Mouse (Mus musculus): ENCODE results near the gene 2310034G01Rik. TPM values are rescaled to one million over a fixed set of nuclear protein-coding genes. Genes with fewer than 3 reads are reported as not detected.

Gene 2310034G01Rik
- total RNA-seq, 2 experiments from 2014 or later, result 0.42 to 0.82 TPM

DNA sequence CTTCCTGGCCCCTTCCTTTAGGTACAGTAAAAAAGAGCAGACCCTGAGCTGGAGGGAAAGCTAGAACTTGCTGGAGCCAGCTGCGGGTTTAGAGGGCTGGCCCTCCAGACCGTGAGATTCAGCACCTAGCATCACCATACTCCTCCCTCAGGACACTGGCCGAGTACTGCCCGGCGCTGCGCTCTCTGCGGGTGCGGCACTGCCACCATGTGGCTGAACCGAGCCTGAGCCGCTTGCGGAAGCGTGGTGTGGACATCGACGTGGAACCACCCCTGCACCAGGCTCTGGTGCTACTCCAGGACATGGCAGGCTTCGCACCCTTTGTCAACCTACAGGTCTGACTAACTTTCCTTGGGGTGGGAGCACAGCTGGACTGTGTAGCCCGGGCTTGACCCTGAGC is 20.2 kb downstream of the 2310034G01Rik start:
- intact Hi-C loops (cut with DNase I), result no loop called here
- DNase-seq, result peak; percentile 78

GRCm38 (mm10) chr19:46329031-46329641 is 21.0 kb downstream of the 2310034G01Rik start:
- DNase-seq, result peak; percentile 53
- intact Hi-C loops (cut with DNase I), result no loop called here

- peak; percentile 96 for DNase-seq
- intact Hi-C loops (cut with DNase I), result no loop called here
Measured at GRCm38 (mm10) chr19:46328081-46329030, 21.7 kb downstream of the 2310034G01Rik start, which contains the start of gene Fbxl15. Fbxl15 (plus strand) TSS chr19:46328184.

DNA sequence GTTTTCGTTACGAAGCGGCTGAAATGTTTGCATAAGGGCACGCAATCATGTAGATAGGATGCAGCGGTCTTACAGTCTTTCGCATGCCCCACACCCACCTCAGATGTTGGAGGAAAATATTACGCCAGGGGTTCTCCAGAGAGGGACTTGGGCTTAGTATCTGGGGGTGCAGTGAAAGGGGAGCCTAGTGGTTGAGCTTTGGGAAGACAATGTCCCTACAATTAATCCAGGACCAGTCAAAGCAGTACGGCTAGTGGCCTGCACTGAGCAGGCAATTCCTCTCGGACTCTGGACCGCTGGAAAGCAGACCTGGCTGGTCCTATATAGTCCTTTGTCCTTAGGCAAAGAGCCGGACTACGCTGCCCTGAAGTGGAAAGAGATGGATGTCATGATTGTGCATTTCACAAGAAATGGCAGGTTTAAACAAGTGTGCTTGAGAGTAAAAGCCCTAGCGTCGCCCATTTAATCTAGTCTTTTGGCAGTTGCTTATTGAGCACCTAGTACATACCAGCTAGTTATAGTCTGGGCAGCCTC is 22.5 kb downstream of the 2310034G01Rik start:
- intact Hi-C loops (cut with DNase I), result no loop called here
- no peak for DNase-seq

- intact Hi-C loops (cut with DNase I), result no loop called here
- peak; percentile 79 for DNase-seq
Measured at GRCm38 (mm10) chr19:46326756-46327305, 23.3 kb downstream of the 2310034G01Rik start, which contains the start of gene Psd. Psd (minus strand) TSS chr19:46327156.

GRCm38 (mm10) chr19:46326019-46326755 is 23.9 kb downstream of the 2310034G01Rik start:
- DNase-seq, result no peak
- intact Hi-C loops (cut with DNase I), result no loop called here

GRCm38 (mm10) chr19:46324918-46325317 is 25.2 kb downstream of the 2310034G01Rik start:
- intact Hi-C loops (cut with DNase I), result no loop called here
- no peak for DNase-seq

DNA sequence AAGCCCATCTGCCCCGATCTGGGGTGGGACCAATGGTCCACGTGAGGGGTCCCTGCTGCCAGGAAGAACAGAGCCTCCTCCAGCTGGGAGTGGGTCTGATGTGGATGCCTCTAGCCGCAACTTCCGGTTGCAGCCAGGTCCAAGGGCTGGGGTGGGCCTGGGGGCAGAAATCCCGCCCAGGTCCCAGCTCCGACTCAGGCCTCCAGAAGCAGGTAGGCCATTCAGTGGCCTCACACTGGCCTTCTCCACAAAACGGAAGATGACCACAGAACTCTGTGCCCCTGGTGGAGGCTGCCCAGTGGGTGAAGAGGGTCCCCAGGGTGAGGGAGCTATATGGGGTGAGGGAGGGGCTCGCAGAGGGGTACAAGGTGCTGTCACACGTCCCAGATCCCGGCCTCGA is 25.7 kb downstream of the 2310034G01Rik start:
- DNase-seq, result no peak
- intact Hi-C loops (cut with DNase I), result no loop called here

DNA sequence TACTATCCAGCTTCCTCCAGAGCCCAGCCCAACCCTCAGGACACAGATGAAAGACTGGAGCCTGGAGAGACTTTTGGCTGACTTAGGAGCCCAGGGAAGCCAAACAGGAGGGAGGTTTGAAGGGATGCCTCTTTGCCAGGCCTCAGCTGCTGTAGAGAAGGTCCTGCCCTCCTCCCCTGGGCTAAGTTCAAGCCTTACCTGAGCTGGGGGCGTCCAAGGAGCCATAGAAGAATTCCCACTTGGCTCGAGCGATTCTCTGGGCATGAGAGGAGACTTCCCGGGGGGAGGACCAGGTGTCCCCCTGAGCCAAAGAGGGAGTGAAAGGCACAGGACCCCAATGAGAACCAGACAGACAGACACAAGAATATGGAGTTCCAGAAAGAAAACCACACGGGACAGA is 26.4 kb downstream of the 2310034G01Rik start:
- intact Hi-C loops (cut with DNase I), result no loop called here
- DNase-seq, result no peak

DNA sequence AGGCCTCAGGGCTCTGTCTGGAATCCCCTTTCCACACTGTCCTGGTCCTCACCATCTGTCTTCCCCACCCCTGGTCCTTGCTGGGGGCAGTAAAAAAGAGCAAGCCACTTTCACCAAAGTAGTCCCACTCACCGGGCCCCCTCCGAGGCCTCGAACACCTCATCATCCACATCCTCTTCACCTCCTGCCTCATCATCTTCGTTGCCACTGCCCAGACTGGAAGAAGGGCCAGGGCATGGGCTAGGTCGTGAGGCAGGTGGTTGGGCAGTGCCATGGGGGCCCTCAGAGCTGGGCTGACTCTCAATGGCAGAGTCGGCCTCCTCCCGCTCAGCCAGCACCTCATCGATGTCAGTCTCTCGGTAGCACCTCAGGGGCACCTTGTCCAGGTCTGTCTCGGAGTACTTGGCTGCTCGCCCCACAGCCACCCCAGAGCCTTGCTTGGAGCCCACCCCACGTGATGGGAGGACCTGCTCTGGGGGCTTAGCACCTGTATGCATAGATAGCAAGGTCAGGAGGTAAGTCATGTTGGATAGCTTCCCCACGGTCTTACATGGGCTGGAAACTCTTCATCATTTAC is 27.0 kb downstream of the 2310034G01Rik start:
- intact Hi-C loops (cut with DNase I), result no loop called here
- no peak for DNase-seq

DNA sequence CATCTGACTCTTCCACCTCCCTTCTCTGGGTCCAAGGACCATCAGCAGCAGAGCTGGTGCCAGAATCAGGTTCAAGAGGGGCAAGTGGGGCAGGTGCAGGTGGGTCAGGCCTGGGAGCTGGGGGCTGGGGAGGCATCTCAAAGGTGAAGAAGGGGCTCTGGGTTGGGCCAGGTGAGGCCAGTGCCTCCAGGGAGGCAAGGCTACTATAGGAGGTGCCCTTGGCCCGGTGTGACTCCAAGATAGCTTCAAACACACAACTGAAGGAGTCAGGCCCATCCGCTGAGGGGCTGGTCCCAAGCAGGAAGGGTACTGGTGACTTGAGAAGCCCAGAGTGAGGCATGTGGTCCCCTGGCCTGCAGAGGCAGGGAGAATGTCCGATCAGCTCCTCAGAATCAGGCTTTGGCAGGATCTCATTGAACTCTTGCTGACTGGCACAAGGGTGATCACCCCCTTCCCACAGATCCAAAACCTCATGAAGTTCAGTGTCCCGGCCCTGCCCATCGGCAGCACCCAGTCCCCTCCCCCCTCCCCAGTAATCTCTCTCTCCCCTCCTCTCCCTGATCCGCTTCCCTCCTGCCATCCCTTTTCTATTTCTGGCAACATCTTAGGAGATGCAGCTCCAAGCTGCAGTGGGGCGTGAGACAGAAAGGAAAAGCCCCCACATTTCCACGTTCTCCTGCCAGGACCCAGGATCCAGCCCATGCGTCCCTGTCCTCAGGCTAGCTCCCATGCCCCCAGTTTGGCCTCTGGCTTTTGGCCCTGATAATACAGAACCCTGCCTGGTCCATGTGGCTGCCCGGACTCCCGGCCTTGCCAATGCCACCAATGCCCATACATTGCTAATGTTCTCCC is 27.7 kb downstream of the 2310034G01Rik start:
- intact Hi-C loops (cut with DNase I), result no loop called here
- no peak for DNase-seq

DNA sequence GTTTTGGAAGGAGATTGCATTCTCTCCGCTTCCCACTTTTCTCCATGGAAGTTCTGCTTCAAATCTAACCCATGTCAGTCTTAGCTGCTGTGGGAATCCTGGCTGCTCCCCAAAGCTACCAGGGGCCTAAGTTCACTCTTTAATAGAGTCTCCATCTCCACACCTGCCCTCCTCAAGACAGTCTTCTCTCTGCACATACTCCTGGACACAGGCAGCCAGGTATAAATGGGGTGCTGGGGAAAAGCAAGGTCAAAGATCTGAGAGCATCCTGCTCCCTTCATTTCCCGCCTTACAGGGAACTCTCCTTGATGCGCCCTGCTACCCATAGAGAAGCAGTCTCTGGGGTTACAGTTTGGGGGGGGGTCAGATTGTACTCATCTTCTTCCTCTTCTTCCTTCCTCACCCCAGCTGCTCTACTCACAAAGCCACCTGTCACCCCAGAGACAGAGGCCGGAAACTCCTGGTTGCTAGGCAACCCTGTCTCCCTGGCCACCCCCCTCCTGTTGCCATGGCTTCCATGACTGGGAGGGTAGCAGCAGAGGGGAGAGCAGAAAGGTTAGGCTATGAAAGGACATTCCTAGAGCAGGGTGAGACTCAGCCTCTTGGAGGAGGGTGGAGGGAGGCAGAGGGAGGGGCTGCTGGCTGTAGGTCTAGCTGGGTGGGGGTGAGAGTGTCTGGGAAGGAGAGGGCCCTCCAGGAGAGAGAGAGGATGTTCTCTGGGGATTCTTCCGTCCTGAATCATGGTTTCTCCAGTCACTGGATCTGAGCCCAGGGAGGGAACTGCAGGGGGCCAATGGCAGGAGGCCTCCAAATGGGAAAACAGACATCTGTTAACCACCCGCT is 28.8 kb downstream of the 2310034G01Rik start:
- intact Hi-C loops (cut with DNase I), result no loop called here
- DNase-seq, result peak; percentile 68

GRCm38 (mm10) chr19:46320076-46320785 is 29.9 kb downstream of the 2310034G01Rik start:
- intact Hi-C loops (cut with DNase I), result no loop called here
- DNase-seq, result no peak

DNA sequence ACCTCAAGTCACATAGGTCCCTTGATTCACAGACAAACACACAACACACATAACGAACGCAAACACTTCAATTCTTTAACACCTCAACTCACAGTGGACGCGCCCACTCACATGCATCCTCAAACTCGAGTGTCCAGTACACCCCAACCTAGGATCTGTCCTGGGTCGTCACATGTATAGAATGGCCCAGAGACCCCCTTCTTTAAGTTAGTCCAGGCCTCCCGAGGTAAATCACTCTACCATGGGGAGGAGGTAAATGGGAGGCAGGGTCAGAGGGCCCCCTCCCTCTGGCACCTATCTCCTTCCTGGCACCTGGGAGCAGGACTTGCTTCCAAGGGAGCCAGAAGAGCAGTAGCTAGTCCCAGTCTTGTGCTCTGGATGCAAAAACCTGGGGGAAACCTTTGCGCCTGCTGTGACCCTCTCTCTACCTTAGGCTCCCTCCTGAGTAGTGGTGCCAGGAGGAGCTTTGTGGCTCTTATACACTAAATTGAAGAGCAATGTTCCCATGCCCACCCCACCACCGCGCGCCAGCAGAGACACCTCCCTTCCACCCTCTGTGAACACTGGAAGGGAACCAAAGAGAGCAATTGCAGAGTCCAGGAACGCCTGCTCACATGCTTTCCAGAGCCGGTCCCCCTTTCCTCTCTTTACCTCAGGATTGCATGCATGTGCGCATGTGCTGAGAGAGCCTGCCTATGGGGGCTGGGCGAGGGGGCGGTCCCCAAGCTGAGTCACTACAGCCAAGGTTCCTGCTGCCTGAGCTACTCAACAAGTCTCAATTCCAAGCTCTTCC is 31.3 kb downstream of the 2310034G01Rik start:
- intact Hi-C loops (cut with DNase I), result no loop called here

DNA sequence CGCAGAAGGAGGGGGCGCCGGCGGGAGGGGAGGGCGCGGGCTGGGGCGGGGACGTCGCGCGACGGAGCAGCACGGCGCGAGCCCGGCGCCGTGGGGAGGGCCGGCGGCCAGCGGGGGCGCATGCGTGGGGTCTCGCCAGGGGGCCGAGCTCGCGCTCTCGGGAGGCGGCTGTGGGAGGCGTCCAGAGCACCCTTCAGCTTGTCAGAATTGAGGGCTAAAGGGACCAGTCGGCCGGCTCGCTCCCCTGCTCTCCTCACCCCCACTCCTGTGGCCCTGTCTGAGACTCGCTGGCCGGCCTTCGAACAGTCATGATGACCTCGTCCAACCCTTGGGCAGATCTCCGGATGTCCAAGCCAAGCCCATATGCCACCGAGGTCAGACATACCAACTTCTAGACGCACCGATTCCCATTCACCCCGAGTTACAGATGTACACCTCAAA is 32.1 kb downstream of the 2310034G01Rik start:
- DNase-seq, result peak; percentile 14
- intact Hi-C loops (cut with DNase I), result no loop called here

More for the DNA sequence above, 31.3 kb downstream of the 2310034G01Rik start:
- peak; percentile 73 for DNase-seq

DNA sequence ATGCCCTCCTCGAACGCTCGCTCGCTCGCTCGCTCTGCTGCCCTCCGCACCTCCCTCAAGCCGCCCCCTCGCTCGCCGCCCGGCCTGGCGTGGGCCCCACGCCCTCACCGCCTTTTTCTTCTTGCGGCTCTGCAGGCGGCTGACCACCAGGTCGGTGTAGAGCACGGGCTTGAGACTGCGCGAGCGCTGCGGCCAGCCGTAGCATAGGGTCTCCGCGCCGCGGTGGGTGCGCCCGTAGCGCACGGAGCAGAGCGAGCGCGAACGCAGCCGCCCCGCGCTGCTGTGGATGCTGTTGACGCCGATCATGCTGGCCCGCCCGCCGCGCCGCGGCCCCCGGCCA is 32.6 kb downstream of the 2310034G01Rik start:
- intact Hi-C loops (cut with DNase I), result no loop called here
- peak; percentile 8 for DNase-seq

Measured in left cerebral cortex, postnatal 4 days (tissue).